Mouse (Mus musculus) megakaryocyte progenitor cell, adult 5-6 weeks (primary cell): ENCODE measurements at regions not wholly inside any gene's neighbourhood (a gene's known extent, or its start where the extent isn't known, plus 50 kb on each side); places are given as distances from the start of the nearest gene placed in this dataset.
"Not testable (repeated sequence)": the region's sequence is repeated elsewhere in the genome, so short reads cannot be mapped to it uniquely, and the experiment has no call there.

Experiments
- ATAC-seq: replicated peaks from 2 replicates; pipeline ENCODE4 v1.8.0; 2016; ENCODE audit warnings: mild to moderate bottlenecking, moderate TSS enrichment, inconsistent platforms; ENCODE audit not compliant: poor library complexity

DNA sequence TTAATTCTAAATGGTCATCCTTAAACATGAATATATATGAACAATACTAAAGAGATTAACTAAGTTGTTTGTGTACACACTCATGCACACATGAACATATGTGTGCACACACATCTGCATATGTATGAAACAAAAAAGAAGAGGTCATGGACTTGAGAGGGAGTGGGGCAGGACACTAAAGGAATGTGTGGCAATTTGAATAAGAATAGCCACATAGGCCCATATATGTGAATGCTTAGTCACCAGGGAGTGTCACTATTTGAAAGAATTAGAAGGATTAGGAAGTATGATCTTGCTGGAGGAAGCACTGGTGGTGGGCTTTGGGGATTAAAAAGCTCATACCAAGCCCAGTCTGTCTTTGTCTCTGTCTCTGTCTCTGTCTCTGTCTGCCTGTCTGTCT, 275.5 kb upstream of the Hsf2 start:
- no peak for ATAC-seq

DNA sequence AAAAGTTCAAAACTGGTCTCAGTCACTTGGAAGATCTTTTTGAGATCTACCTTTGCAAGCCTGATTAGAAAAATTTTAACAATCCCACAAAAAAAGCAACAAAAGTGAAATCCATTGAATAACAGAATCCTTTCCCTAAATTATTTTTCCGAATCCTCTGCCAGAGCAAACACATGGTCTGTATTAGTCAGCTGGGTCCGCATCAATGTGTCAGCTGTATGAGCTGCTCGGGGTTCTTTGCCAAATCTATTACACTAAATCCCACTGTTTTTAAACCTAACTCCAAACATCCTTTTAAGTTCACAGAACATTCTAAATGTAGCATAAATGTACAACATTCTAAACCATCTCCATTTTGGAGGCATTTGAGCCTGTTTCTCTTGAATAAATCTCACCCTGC, 255.1 kb upstream of the Hsf2 start:
- no peak for ATAC-seq

DNA sequence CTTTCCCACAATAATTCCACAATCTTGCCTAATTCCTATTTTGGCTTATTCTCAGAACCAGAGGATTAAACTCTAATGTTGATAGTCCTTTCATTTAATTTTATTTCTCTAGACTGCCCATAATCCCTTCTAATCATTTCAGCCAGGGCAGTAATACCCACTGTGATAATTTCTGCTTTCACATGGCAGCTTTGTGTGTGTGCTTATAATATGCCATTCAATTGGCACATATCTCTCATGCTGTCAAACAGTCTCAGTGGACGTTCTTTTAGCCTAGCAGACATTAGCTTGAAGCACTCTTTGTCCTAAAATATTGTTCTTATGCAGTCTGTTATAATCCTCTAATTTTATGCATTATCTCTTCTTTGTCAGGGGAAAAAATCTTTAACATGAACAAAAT, 205.0 kb upstream of the Hsf2 start:
- ATAC-seq: no peak

DNA sequence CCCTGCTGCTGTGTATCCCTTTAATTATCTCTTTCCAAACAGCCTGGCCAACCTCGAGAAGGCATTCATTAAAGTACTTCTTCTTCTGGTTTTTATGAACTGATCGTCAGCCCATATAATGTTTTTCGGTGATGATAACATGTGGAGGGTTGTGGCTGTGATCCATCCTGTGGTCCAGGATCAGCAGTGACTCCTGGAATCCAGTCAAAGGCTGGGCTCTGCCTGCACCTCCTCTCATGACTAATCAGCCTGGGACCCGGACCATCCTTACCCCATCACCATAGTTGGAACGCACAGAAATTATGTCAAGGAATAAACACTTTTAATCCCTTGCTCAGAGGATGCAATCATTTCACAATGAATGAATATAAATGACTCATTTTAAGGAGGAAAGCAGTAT, 203.3 kb upstream of the Hsf2 start:
- ATAC-seq: no peak

DNA sequence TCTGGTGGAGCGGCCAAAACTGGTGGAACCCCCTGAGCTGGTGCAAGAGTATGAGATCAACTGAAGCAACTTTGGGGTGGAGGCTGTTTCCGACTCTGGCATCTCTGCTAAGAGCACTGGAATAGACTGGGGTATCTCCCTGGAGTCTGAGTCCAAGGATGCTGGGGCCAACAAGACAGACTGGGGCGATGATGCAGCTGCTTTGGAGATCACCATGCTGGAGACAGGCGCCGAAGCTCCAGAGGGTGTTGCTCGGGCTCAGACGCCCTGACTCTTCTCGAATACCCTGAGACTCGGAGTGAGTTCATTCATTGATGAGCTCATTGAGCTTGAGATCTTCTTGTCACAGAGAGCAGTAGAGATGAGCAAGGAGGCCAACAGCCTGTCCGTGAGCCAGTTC, 194.6 kb upstream of the Hsf2 start:
- no peak for ATAC-seq

DNA sequence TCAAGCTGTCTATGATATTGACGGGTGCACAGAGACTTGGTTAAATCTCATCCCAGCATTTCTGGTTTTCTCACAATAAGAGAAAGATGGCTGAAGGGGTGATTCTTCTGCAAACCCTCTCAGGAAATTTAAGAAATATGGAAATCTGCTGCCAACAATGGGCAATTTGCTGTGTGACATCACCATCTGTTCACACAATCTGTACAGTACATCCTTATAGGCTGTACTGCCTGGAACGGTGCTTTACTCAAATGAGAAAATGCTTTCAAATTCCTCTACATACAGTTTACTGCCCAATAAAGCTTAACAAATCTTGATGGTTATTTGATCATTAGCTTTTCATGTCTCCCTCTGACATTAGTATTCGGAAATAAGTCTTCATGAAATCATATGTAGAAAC, 172.4 kb upstream of the Hsf2 start:
- no peak for ATAC-seq

DNA sequence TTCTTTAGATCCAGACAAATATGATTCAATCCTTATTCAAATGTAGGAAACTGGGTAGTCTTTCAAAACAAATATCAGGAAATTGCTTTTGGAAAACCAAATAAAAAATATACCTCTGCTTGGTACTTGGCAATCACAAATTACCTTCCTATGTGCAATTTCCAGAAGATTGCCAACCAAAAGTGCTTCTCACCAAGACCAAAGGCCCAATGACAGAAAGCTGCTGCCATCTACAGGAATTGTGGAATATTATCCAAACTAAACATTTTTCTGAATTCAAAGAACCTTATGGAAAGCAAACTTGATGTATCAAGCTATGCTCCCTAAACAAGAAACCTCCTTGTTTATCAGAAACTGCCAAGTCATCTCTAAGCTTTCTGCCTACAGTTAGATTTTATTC, 169.1 kb upstream of the Hsf2 start:
- ATAC-seq: no peak

DNA sequence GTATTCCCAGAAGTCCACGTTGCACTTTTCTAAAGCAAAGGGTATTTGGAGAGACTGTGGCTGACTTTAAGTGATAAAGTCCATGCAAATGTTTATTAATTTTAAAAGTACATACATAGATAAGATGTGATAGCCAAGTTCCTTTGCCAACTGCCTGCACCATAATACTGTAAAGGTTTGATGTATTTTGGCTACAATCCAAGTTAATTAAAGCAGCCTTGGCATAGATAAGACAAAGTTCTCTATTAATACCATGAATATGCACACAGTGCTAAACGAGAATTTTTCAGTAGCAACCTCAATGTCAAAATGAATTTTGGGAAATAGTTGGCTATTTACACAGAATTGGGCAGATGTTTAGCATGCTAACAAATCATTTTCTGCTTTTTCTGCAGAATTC, 167.0 kb upstream of the Hsf2 start:
- no peak for ATAC-seq

DNA sequence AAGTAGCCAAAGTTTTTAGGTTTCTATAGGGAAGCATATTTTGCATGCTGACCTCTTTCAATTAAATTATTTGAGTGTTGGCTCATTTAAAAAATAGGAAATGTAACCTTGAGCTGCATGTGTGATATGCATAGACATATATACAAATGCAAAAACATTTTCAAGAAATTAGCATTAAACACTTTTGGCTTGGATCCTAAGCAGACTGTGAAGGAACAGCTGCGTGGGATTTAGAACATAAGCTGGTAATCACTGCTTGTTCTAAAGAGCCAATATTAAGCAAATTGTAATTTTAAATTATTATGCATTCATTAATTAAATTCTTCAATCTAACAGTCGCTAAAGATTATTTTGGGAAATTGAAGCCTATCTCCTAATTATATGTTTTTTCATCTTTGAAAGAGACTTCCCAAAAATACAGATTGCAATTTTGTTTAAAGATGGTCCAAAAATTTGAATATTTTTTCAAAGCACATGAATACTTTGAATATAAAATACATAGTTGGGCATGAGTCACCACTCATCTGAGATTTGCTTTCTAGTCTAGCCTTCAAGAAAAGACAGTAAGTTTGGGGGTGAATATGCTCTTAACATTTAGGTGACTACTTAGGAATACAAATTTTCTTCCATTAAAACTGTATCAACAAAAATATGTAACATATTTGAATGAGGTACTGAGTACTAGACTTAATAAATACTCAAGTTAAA, 163.3 kb upstream of the Hsf2 start:
- no peak for ATAC-seq

DNA sequence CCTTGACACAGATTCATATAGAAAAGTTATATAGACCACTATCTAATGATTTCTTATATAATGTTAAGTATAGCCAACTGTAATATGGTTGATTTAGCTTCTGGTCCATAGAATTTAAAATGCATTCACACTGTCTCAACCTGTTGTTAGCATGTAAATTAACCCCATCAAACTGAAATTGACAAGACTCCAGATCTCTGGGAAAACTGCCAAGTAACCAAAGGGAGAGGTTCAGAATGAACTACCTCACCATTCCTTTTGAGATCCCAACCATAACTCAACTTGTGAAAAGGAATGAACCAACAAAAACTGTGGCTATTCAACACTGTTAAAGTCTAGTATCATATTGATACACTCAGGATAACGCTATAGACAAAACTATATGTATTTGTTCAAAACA, 162.0 kb upstream of the Hsf2 start:
- no peak for ATAC-seq

DNA sequence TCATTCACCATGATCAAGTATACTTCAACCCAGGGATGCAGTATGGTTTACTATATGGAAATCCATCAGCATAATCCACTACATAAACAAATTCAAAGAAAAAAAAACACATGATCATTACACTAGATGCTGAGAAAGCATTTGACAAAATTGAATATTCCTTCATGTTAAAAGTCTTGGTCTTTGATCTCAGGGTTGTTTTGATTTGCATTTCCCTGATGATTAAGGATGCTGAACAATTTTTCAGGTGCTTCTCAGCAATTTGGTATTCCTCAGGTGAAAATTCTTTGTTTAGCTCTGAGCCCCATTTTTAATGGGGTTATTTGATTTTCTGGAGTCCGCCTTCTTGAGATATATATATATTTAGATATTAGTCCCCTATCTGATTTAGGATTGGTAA, 123.4 kb upstream of the Hsf2 start:
- ATAC-seq: not testable (repeated sequence)
